ENCODE assay signal across 1 mouse cellular context in the genomic region with DNA sequence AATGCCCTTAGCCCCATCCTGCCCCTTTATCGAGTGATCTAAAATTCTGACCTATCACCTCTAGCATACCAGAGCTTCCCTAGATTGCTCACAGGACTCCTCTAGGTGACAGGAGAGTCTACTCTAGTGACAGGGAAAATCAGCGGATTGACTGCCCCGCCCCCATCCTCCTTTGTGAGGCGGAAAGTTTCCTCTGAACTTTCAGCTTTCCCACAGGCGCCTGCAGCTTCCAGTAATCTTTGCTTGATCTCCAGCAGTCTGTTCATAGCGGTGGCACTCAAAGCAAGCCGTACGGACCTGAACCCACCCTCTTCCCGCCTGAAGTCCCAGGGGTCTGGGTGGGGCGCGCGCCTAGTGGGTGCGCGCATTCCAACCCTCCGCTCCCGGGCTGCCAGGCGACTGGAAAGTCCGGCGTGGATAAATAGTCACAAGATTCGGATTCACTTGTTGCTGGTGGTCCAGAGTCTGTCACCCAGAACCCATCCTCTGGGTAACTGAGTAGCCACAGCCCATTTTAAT.
TF ChIP-seq lines count a peak whose summit lies in the region.

No protein-coding gene starts in this region.

TF ChIP-seq in MEL, 35 proteins besides CTCF, POLR2A, EP300 and RAD21:
- TF ChIP-seq GATA1 (IDR thresholded peaks at IDR 0.05; ENCODE audit: low read depth, low read length), result no peak
- TF ChIP-seq NRF1 (IDR thresholded peaks at IDR 0.05; ENCODE audit: insufficient read depth, low read depth, low read length, poor library complexity, severe bottlenecking), result no peak
- TF ChIP-seq MAX (IDR thresholded peaks at IDR 0.05; ENCODE audit: low read length), result no peak
- TF ChIP-seq MYB (IDR thresholded peaks at IDR 0.05; ENCODE audit: low read depth, low read length), result no peak
- TF ChIP-seq TAL1 (IDR thresholded peaks at IDR 0.05; ENCODE audit: low read length), result no peak
- TF ChIP-seq ZNF384 (IDR thresholded peaks at IDR 0.05; ENCODE audit: low read depth, low read length), result no peak
- no peak for TF ChIP-seq JUND (IDR thresholded peaks at IDR 0.05; ENCODE audit: low read depth, low read length)
- TF ChIP-seq CHD2 (IDR thresholded peaks at IDR 0.05; ENCODE audit: low read length), result no peak
- no peak for TF ChIP-seq MEF2A (IDR thresholded peaks at IDR 0.05; ENCODE audit: extremely low read depth, insufficient replicate concordance, low read depth, low read length, poor library complexity, severe bottlenecking)
- no peak for TF ChIP-seq MXI1 (IDR thresholded peaks at IDR 0.05; ENCODE audit: low read depth, low read length)
- no peak for TF ChIP-seq ZC3H11A (IDR thresholded peaks at IDR 0.05; ENCODE audit: low read depth, low read length)
- no peak for TF ChIP-seq NELFE (IDR thresholded peaks at IDR 0.05; ENCODE audit: low read depth, low read length)
- no peak for TF ChIP-seq CHD1 (IDR thresholded peaks at IDR 0.05; ENCODE audit: low read depth, low read length)
- no peak for TF ChIP-seq MAFK (IDR thresholded peaks at IDR 0.05; ENCODE audit: borderline replicate concordance, low read depth, low read length)
- no peak for TF ChIP-seq TBP (IDR thresholded peaks at IDR 0.05; ENCODE audit: low read depth, low read length)
- TF ChIP-seq POLR2AphosphoS5 (IDR thresholded peaks at IDR 0.05; ENCODE audit: borderline replicate concordance, low read depth, low read length), result no peak
- no peak for TF ChIP-seq USF1 (IDR thresholded peaks at IDR 0.05; ENCODE audit: low read depth, low read length)
